Mouse (Mus musculus): ENCODE data around the gene 1700010B08Rik. TPM values are rescaled to one million over a fixed set of nuclear protein-coding genes. Genes with fewer than 3 reads are reported as not detected.
A peak's percentile ranks its signal among the peaks of the same experiment; 100 is the strongest.

Gene 1700010B08Rik
- polyA plus RNA-seq, 1 experiment, result not detected

- WGBS, result under 1% methylated on average over 70 of the region's 70 CpGs
- Histone ChIP-seq H3K27ac (ENCODE audit: insufficient read depth, low read depth, low read length) (peak within 1 kb of the TSS; percentile 8), H3K27me3 (replicated peaks; ENCODE audit: control insufficient read depth, insufficient read depth, low read length) (no peaks in the 10 kb centered on the region), H3K4me1 (ENCODE audit: control insufficient read depth, insufficient read depth, low read length) (peaks cover 13% of the 10 kb centered on the region; the same call in 1 of the 2 replicates), H3K4me3 (ENCODE audit: insufficient read depth, low read depth, low read length) (peak within 1 kb of the TSS; percentile 70), H3K36me3 (ENCODE audit: control insufficient read depth, insufficient read depth, low read length) (no peaks in the 10 kb centered on the region)
- TF ChIP-seq POLR2A (IDR thresholded peaks at IDR 0.05; ENCODE audit: low read depth, low read length) (peak; percentile 19), CTCF (conservative IDR thresholded peaks at IDR 0.05; ENCODE audit: insufficient read depth, insufficient read length, low read depth, low read length) (no peak)
- DNase-seq, result peak; percentile 99
Measured at GRCm38 (mm10) chr2:173737222-173737989, 18.2 kb downstream of the 1700010B08Rik start, which contains the start of gene Vapb. Gene Vapb (plus strand): TSS chr2:173737511.

- peaks cover 16% of the 10 kb centered on the region; the same call in 1 of the 2 replicates for H3K4me1 ChIP-seq (ENCODE audit: control insufficient read depth, insufficient read depth, low read length)
- TF ChIP-seq CTCF (conservative IDR thresholded peaks at IDR 0.05; ENCODE audit: insufficient read depth, insufficient read length, low read depth, low read length), result no peak
- TF ChIP-seq POLR2A (IDR thresholded peaks at IDR 0.05; ENCODE audit: low read depth, low read length), result no peak
- 77% methylated on average over 9 of the region's 9 CpGs for WGBS
- H3K27me3 ChIP-seq (replicated peaks; ENCODE audit: control insufficient read depth, insufficient read depth, low read length), result no peaks in the 10 kb centered on the region
- DNase-seq, result no peak
- peak overlapping the region; percentile 70 for H3K4me3 ChIP-seq (ENCODE audit: insufficient read depth, low read depth, low read length)
- H3K27ac ChIP-seq (ENCODE audit: insufficient read depth, low read depth, low read length), result no peak overlapping the region
- no peaks in the 10 kb centered on the region for H3K36me3 ChIP-seq (ENCODE audit: control insufficient read depth, insufficient read depth, low read length)
Measured at GRCm38 (mm10) chr2:173738232-173738631, 19.0 kb downstream of the 1700010B08Rik start.

- DNase-seq, result no peak
- no peaks in the 10 kb centered on the region for H3K36me3 ChIP-seq (ENCODE audit: control insufficient read depth, insufficient read depth, low read length)
- no peak overlapping the region for H3K4me3 ChIP-seq (ENCODE audit: insufficient read depth, low read depth, low read length)
- no peaks in the 10 kb centered on the region for H3K27me3 ChIP-seq (replicated peaks; ENCODE audit: control insufficient read depth, insufficient read depth, low read length)
- TF ChIP-seq CTCF (conservative IDR thresholded peaks at IDR 0.05; ENCODE audit: insufficient read depth, insufficient read length, low read depth, low read length) (no peak), POLR2A (IDR thresholded peaks at IDR 0.05; ENCODE audit: low read depth, low read length) (no peak)
- H3K4me1 ChIP-seq (ENCODE audit: control insufficient read depth, insufficient read depth, low read length), result peaks cover 16% of the 10 kb centered on the region; the same call in 1 of the 2 replicates
- 83% methylated on average over 7 of the region's 7 CpGs for WGBS
- no peak overlapping the region for H3K27ac ChIP-seq (ENCODE audit: insufficient read depth, low read depth, low read length)
Measured at GRCm38 (mm10) chr2:173739107-173739506, 19.9 kb downstream of the 1700010B08Rik start.

- Histone ChIP-seq H3K27me3 (replicated peaks; ENCODE audit: control insufficient read depth, insufficient read depth, low read length) (no peaks in the 10 kb centered on the region), H3K36me3 (ENCODE audit: control insufficient read depth, insufficient read depth, low read length) (no peaks in the 10 kb centered on the region), H3K4me3 (ENCODE audit: insufficient read depth, low read depth, low read length) (no peak overlapping the region), H3K4me1 (ENCODE audit: control insufficient read depth, insufficient read depth, low read length) (peaks cover 16% of the 10 kb centered on the region; the same call in 1 of the 2 replicates), H3K27ac (ENCODE audit: insufficient read depth, low read depth, low read length) (no peak overlapping the region)
- TF ChIP-seq POLR2A (IDR thresholded peaks at IDR 0.05; ENCODE audit: low read depth, low read length), result no peak
- no peak for TF ChIP-seq CTCF (conservative IDR thresholded peaks at IDR 0.05; ENCODE audit: insufficient read depth, insufficient read length, low read depth, low read length)
- 40% methylated on average over 13 of the region's 13 CpGs for WGBS
- peak; percentile 45 for DNase-seq
Measured at GRCm38 (mm10) chr2:173742090-173742489, 22.9 kb downstream of the 1700010B08Rik start.

GRCm38 (mm10) chr2:173742744-173743143 is 23.5 kb downstream of the 1700010B08Rik start:
- Histone ChIP-seq H3K27me3 (replicated peaks; ENCODE audit: control insufficient read depth, insufficient read depth, low read length) (no peaks in the 10 kb centered on the region), H3K4me1 (ENCODE audit: control insufficient read depth, insufficient read depth, low read length) (peaks cover 16% of the 10 kb centered on the region; the same call in 1 of the 2 replicates), H3K4me3 (ENCODE audit: insufficient read depth, low read depth, low read length) (no peak overlapping the region), H3K36me3 (ENCODE audit: control insufficient read depth, insufficient read depth, low read length) (no peaks in the 10 kb centered on the region), H3K27ac (ENCODE audit: insufficient read depth, low read depth, low read length) (no peak overlapping the region)
- TF ChIP-seq POLR2A (IDR thresholded peaks at IDR 0.05; ENCODE audit: low read depth, low read length) (no peak), CTCF (conservative IDR thresholded peaks at IDR 0.05; ENCODE audit: insufficient read depth, insufficient read length, low read depth, low read length) (no peak)
- DNase-seq, result no peak
- whole genome bisulfite sequencing, result 79% methylated on average over 9 of the region's 9 CpGs

GRCm38 (mm10) chr2:173744070-173744815 is 25.0 kb downstream of the 1700010B08Rik start:
- 85% methylated on average over 7 of the region's 7 CpGs for WGBS
- no peaks in the 10 kb centered on the region for H3K36me3 ChIP-seq (ENCODE audit: control insufficient read depth, insufficient read depth, low read length)
- DNase-seq, result no peak
- no peak for TF ChIP-seq POLR2A (IDR thresholded peaks at IDR 0.05; ENCODE audit: low read depth, low read length)
- no peak for TF ChIP-seq CTCF (conservative IDR thresholded peaks at IDR 0.05; ENCODE audit: insufficient read depth, insufficient read length, low read depth, low read length)
- no peak overlapping the region for H3K4me3 ChIP-seq (ENCODE audit: insufficient read depth, low read depth, low read length)
- no peak overlapping the region for H3K27ac ChIP-seq (ENCODE audit: insufficient read depth, low read depth, low read length)
- no peaks in the 10 kb centered on the region for H3K27me3 ChIP-seq (replicated peaks; ENCODE audit: control insufficient read depth, insufficient read depth, low read length)
- peaks cover 13% of the 10 kb centered on the region; the same call in 1 of the 2 replicates for H3K4me1 ChIP-seq (ENCODE audit: control insufficient read depth, insufficient read depth, low read length)
